Mouse (Mus musculus): Measurements from ENCODE around the gene Frmpd3.
"Not testable (repeated sequence)": the region's sequence is repeated elsewhere in the genome, so short reads cannot be mapped to it uniquely, and the experiment has no call there.

DNA sequence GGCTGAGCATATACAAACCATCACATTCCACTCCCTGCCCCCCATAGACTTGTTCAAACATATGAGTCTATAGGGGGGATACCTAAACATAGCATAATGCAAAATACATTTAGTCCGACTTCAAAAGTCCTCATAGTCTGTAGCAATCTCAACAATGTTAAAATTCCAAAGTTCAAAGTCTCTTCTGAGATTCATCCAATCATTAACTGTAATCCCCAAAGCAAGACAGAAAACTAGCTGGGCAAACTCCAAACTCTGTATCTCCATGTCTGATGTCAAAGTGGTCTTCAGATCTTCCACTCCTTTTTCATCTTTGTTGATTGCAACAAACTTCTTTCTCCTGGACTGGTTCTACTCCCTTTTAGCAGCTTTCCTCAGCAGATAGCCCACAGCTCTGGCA lies 21.4 kb upstream of the Frmpd3 start:
- TF ChIP-seq POLR2A (IDR thresholded peaks at IDR 0.05; ENCODE audit: insufficient read depth, low read length); EP300 (IDR thresholded peaks at IDR 0.05; ENCODE audit: insufficient read depth, low read depth, low read length): not testable (repeated sequence)

All from ES-Bruce4 (cell line).